Mouse (Mus musculus): Measurements from ENCODE around the gene Selenon. TPM values are rescaled to one million over a fixed set of nuclear protein-coding genes. Genes with fewer than 3 reads are reported as not detected.
A peak's percentile ranks its signal among the peaks of the same experiment; 100 is the strongest.
"Not testable (repeated sequence)": the region's sequence is repeated elsewhere in the genome, so short reads cannot be mapped to it uniquely, and the experiment has no call there.

The Selenon gene
- polyA plus RNA-seq, 1 experiment from 2014 or later = 43.6 TPM

DNA sequence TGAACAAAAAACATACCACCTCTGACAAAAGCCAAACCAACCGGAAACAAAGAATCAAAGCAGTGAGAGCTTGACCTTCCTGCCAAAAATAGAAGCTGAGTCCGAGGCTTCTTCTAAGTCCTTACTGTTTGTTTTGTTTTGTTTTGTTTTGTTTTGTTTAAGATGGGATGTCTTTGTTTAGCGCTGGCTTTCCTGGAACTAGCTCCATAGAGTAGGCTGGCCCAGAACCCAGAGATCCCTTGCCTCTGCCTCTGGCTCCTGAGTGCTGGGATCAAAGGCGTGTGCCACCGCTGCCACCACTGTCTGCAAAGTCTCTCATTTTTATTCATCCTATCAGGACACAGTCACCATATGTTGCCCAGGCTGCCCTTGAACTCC lies 56.4 kb downstream of the Selenon start:
- H3K9ac ChIP-seq (ENCODE audit: low read length) = no peak overlapping the region

DNA sequence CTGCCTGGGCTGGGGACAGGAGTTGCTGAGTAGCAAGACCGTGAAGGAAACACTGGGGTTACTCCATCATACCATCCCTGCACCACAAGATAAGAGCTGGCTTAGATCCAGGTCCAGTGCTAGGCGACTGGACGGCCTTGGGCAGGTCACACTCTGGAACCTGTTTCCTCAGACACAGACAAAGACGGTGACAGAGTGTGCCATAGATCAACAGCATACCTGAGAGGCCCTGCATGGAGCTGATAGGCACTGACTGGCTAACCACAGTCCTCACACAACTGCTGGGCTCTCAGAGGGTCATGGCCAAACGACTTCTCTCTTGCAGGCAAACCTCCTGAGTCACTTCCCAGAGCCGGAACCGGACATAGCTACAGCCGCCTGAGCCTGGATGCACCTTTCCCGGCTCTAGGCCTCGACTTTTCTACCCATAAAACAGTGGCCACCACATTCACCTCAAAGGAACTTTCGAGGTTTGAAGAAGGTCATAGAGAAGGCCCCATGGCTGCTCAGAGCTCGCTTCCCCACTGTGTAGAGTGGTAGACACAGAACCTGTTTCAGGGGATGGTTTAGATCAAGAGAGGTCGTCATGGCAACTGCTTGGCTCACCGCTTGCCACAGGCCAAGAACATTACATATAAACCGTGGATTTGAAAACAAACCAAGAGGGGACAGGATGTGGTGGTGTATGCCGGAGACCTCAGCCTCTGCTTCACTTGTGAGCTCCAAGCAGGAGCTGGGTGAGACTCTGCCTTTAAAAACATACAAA lies 57.0 kb downstream of the Selenon start:
- Histone ChIP-seq H3K9ac (ENCODE audit: low read length) (0 out of 2 replicates have a peak overlapping the region, but pooled peaks have one; percentile 8), H3K4me2 (ENCODE audit: low read length) (no peak overlapping the region), H3K9me3 (ENCODE audit: control insufficient read depth, low read length) (peaks cover 3% of the 10 kb centered on the region; the same call in 1 of the 2 replicates), H3K4me1 (ENCODE audit: control insufficient read depth in 2 of 2, insufficient read depth in 2 of 2, low read length in 2 of 2) (peaks cover 38 to 44% of the 10 kb centered on the region in 2 experiments), H3K27ac (replicated peaks in 1 of 2; ENCODE audit: control insufficient read depth in 1 of 2, insufficient read depth in 1 of 2, low read depth in 2 of 2, low read length in 2 of 2) (peak overlapping the region; percentile 21 to 82; a peak in 3 of 4 replicates), H3K27me3 (ENCODE audit: control insufficient read depth, insufficient read depth, low read length) (no peaks in the 10 kb centered on the region), H3K4me3 (ENCODE audit: control insufficient read depth in 1 of 2, insufficient read depth in 1 of 2, low read depth in 1 of 2, low read length in 2 of 2) (no peak overlapping the region), H3K36me3 (ENCODE audit: control insufficient read depth, insufficient read depth, low read length) (no peaks in the 10 kb centered on the region)
- peak; percentile 25; the same call in 1 of the 2 replicates for ATAC-seq (ENCODE audit: insufficient number of reproducible peaks, insufficient read depth, low FRiP score, low read depth)
- 41% methylated on average over 16 of the region's 16 CpGs for WGBS

More for the DNA sequence above, 56.4 kb downstream of the Selenon start:
- peaks cover 38 to 44% of the 10 kb centered on the region in 2 experiments for H3K4me1 ChIP-seq (ENCODE audit: control insufficient read depth in 2 of 2, insufficient read depth in 2 of 2, low read length in 2 of 2)
- peaks cover under 1% of the 10 kb centered on the region; the same call in 1 of the 2 replicates for H3K9me3 ChIP-seq (ENCODE audit: control insufficient read depth, low read length)
- H3K4me2 ChIP-seq (ENCODE audit: low read length) = no peak overlapping the region
- no peak for ATAC-seq (ENCODE audit: insufficient number of reproducible peaks, insufficient read depth, low FRiP score, low read depth)
- peak overlapping the region; percentile 21 to 82; a peak in 3 of 4 replicates for H3K27ac ChIP-seq (replicated peaks in 1 of 2; ENCODE audit: control insufficient read depth in 1 of 2, insufficient read depth in 1 of 2, low read depth in 2 of 2, low read length in 2 of 2)
- H3K36me3 ChIP-seq (ENCODE audit: control insufficient read depth, insufficient read depth, low read length) = no peaks in the 10 kb centered on the region
- H3K27me3 ChIP-seq (ENCODE audit: control insufficient read depth, insufficient read depth, low read length) = no peaks in the 10 kb centered on the region
- WGBS = 61% methylated on average over 5 of the region's 5 CpGs
- H3K4me3 ChIP-seq (ENCODE audit: control insufficient read depth in 1 of 2, insufficient read depth in 1 of 2, low read depth in 1 of 2, low read length in 2 of 2) = no peak overlapping the region

DNA sequence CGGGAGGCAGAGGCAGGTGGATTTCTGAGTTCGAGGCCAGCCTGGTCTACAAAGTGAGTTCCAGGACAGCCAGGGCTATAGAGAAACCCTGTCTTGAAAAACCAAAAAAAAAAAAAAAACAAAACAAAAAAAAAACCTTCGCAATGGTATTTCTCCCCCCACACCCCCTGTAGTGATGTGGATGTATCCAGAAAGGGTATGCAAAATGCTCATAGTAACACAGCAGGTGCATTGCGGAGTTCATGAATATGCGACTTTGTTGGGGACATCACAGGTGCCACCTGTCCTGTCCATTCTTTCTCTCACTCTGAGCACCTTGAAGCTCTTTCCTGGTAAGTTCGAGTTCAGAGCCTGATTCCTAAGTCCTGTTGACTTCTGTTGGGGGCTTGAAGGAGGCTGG lies 57.8 kb downstream of the Selenon start:
- H3K4me2 ChIP-seq (ENCODE audit: low read length); H3K9ac ChIP-seq (ENCODE audit: low read length); H3K9me3 ChIP-seq (ENCODE audit: control insufficient read depth, low read length); H3K4me3 ChIP-seq (ENCODE audit: control insufficient read depth in 1 of 2, insufficient read depth in 1 of 2, low read depth in 1 of 2, low read length in 2 of 2); ATAC-seq (ENCODE audit: insufficient number of reproducible peaks, insufficient read depth, low FRiP score, low read depth); H3K36me3 ChIP-seq (ENCODE audit: control insufficient read depth, insufficient read depth, low read length); H3K27me3 ChIP-seq (ENCODE audit: control insufficient read depth, insufficient read depth, low read length): not testable (repeated sequence)
- WGBS = 91% methylated on average over 6 of the region's 6 CpGs
- peaks cover 38 to 44% of the 10 kb centered on the region in 2 experiments for H3K4me1 ChIP-seq (ENCODE audit: control insufficient read depth in 2 of 2, insufficient read depth in 2 of 2, low read length in 2 of 2)
- H3K27ac ChIP-seq (replicated peaks in 1 of 2; ENCODE audit: control insufficient read depth in 1 of 2, insufficient read depth in 1 of 2, low read depth in 2 of 2, low read length in 2 of 2) = 0 out of 4 replicates have a peak overlapping the region, but pooled peaks of 1 of the 2 experiments have one; percentile 82

DNA sequence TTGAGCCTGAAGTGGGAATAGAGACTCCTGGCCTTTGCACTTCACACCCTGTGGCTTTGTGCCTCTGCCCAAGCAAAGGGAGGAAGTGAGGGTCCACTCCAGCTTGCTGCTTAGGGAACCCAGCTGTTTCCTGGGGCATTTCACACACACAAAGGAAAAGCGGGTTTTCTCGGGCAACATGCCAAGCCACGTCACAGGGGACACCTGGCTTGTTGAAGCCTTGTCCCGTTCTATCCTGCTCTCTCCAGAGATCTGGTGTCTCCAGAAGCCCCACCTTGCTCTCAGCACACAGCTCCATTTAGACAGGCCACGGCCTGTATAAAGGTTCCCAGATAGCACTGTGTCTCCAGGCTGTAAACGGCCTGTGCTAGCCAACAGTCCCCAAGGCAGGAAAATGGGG lies 60.2 kb downstream of the Selenon start:
- no peak overlapping the region for H3K9ac ChIP-seq (ENCODE audit: low read length)
- H3K4me2 ChIP-seq (ENCODE audit: low read length) = no peak overlapping the region
- peaks cover 3% of the 10 kb centered on the region; the same call in 1 of the 2 replicates for H3K9me3 ChIP-seq (ENCODE audit: control insufficient read depth, low read length)
- no peaks in the 10 kb centered on the region for H3K27me3 ChIP-seq (ENCODE audit: control insufficient read depth, insufficient read depth, low read length)
- no peak overlapping the region for H3K27ac ChIP-seq (replicated peaks in 1 of 2; ENCODE audit: control insufficient read depth in 1 of 2, insufficient read depth in 1 of 2, low read depth in 2 of 2, low read length in 2 of 2)
- no peaks in the 10 kb centered on the region for H3K36me3 ChIP-seq (ENCODE audit: control insufficient read depth, insufficient read depth, low read length)
- peaks cover 23 to 25% of the 10 kb centered on the region in 2 experiments for H3K4me1 ChIP-seq (ENCODE audit: control insufficient read depth in 2 of 2, insufficient read depth in 2 of 2, low read length in 2 of 2)
- WGBS = 59% methylated on average over 6 of the region's 6 CpGs
- no peak for ATAC-seq (ENCODE audit: insufficient number of reproducible peaks, insufficient read depth, low FRiP score, low read depth)
- no peak overlapping the region for H3K4me3 ChIP-seq (ENCODE audit: control insufficient read depth in 1 of 2, insufficient read depth in 1 of 2, low read depth in 1 of 2, low read length in 2 of 2)

DNA sequence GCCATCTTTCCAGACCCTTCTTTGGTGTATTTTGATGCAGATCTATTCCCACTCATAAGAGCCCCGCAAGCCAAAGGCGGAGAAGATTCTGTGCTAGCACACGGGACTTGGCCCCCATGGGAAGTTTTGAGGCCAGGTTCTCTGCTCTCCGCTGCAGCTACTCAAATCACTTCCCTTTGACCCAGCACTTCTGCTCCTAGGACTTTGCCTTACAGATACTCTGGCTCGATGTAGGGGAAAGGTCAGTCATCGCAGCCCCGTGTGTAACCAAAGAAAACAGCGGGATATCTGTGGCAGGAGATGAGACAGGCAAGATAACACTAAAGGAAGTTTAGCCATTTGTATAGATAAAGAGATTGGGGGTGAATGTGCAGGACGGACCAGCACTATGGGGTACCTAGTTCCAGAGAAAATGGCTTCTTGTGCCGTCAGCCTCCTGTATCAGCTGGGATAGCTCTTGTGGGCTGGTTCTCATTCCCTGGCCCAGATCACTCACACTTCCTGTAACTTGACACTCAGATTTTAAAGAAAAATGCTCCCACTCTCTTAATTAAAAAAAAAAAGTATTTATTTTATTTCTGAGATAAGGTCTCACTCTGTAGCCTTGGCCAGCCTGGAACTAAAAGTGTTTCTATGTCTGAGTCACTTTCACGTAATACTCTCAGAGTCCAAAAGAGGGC lies 61.8 kb downstream of the Selenon start:
- Histone ChIP-seq H3K27me3 (ENCODE audit: control insufficient read depth, insufficient read depth, low read length) (no peaks in the 10 kb centered on the region), H3K4me2 (ENCODE audit: low read length) (no peak overlapping the region), H3K27ac (replicated peaks in 1 of 2; ENCODE audit: control insufficient read depth in 1 of 2, insufficient read depth in 1 of 2, low read depth in 2 of 2, low read length in 2 of 2) (no peak overlapping the region), H3K4me3 (ENCODE audit: control insufficient read depth in 1 of 2, insufficient read depth in 1 of 2, low read depth in 1 of 2, low read length in 2 of 2) (no peak overlapping the region), H3K36me3 (ENCODE audit: control insufficient read depth, insufficient read depth, low read length) (no peaks in the 10 kb centered on the region), H3K9me3 (ENCODE audit: control insufficient read depth, low read length) (peaks cover 3% of the 10 kb centered on the region; the same call in 1 of the 2 replicates), H3K4me1 (ENCODE audit: control insufficient read depth in 2 of 2, insufficient read depth in 2 of 2, low read length in 2 of 2) (peaks cover 9 to 10% of the 10 kb centered on the region in 2 experiments), H3K9ac (ENCODE audit: low read length) (no peak overlapping the region)
- WGBS = 74% methylated on average over 11 of the region's 11 CpGs
- no peak for ATAC-seq (ENCODE audit: insufficient number of reproducible peaks, insufficient read depth, low FRiP score, low read depth)

DNA sequence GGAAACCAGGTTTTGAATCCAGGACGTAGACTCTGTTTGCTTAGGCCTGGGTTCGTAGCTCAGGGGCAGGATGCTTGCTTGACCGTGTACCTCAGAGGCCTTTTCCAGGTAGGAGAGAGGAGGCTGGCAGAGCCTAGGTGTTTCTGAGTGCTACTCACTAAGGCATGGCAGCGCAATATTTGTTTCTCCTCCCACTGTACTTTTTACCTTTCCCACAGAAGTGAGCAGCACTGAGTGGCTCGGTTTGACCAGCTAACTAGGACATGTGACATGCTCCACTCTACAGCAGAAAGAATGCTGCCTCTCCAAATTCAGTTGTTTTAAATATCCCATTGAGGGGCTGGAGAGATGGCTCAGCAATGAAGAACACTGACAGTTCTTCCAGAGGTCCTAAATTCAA lies 63.8 kb downstream of the Selenon start:
- Histone ChIP-seq H3K27me3 (ENCODE audit: control insufficient read depth, insufficient read depth, low read length) (no peaks in the 10 kb centered on the region), H3K4me3 (ENCODE audit: control insufficient read depth in 1 of 2, insufficient read depth in 1 of 2, low read depth in 1 of 2, low read length in 2 of 2) (no peak overlapping the region), H3K27ac (replicated peaks in 1 of 2; ENCODE audit: control insufficient read depth in 1 of 2, insufficient read depth in 1 of 2, low read depth in 2 of 2, low read length in 2 of 2) (no peak overlapping the region), H3K36me3 (ENCODE audit: control insufficient read depth, insufficient read depth, low read length) (no peaks in the 10 kb centered on the region), H3K4me1 (ENCODE audit: control insufficient read depth in 2 of 2, insufficient read depth in 2 of 2, low read length in 2 of 2) (peaks cover 0 to 2% of the 10 kb centered on the region in 2 experiments; a peak in 1 of 4 replicates), H3K9me3 (ENCODE audit: control insufficient read depth, low read length) (peaks cover 3% of the 10 kb centered on the region; the same call in 1 of the 2 replicates), H3K4me2 (ENCODE audit: low read length) (no peak overlapping the region), H3K9ac (ENCODE audit: low read length) (no peak overlapping the region)
- no peak for ATAC-seq (ENCODE audit: insufficient number of reproducible peaks, insufficient read depth, low FRiP score, low read depth)
- WGBS = 86% methylated on average over 5 of the region's 5 CpGs

Measured in heart, embryonic 14.5 days (tissue).